Mouse (Mus musculus) lung, postnatal 0 days (tissue): ENCODE measurements around the gene Krtap4-1.

Experiments used
- CTCF ChIP-seq: IDR thresholded peaks from 2 replicates; pipeline ENCODE4 v1.5.1; 2016; ENCODE audit warnings: antibody characterized with exemption, mild to moderate bottlenecking
- EP300 ChIP-seq: IDR thresholded peaks from 2 replicates; pipeline ENCODE4 v1.6.1; 2016; ENCODE audit warnings: antibody characterized with exemption, mild to moderate bottlenecking, control low read depth

DNA sequence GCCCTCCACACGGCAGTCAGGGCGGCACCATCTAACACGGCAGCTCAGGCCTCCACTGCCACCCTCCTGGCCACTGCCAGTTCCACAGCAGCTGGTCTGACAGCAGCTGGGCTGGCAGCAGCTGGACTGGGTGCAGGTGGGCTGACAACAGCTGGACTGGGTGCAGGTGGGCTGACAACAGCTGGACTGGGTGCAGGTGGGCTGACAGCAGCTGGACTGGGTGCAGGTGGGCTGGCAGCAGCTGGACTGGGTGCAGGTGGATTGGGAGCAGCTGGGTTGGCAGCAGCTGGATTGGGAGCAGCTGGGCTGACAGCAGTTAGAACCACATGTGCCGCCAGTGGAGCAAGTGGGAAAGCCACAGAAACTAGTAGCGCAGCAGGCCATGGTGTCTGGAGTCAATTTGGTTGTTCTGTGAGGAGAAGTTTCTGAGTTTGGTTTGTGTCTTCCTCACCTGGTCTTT, 44.8 kb downstream of the Krtap4-1 start, which contains the start of gene Krtap1-4:
- TF ChIP-seq CTCF: no peak
- TF ChIP-seq EP300: no peak
